Mouse (Mus musculus) liver, adult 2 months (tissue): ENCODE data around the gene Ddc.

ENCODE experiments used
- CTCF ChIP-seq: fragments of 200-500 bp; IDR thresholded peaks from 2 replicates; pipeline ENCODE4 v1.5.1; 2011; ENCODE audit warnings: low read depth, low read length, control low read depth
- POLR2A ChIP-seq: fragments of 200-500 bp; IDR thresholded peaks from 2 replicates; pipeline ENCODE4 v1.6.1; 2011; ENCODE audit warnings: low read length, control low read depth; ENCODE audit not compliant: insufficient read depth; ENCODE audit errors: extremely low read depth

GRCm38 (mm10) chr11:11832755-11833084, 65.2 kb downstream of the Ddc start:
- TF ChIP-seq POLR2A (no peak), CTCF (no peak)
